Mouse (Mus musculus) macrophage (primary cell): ENCODE measurements around the gene Lsm14a. TPM values are rescaled to one million over a fixed set of nuclear protein-coding genes. Genes with fewer than 3 reads are reported as not detected.
A peak's percentile ranks its signal among the peaks of the same experiment; 100 is the strongest.

Source experiments
- H3K27ac ChIP-seq: fragments of 350-480 bp; formaldehyde crosslinking; 2 replicates; pipeline ENCODE4 v1.9.0; 2021
- H3K36me3 ChIP-seq: fragments of 350-480 bp; formaldehyde crosslinking; 2 replicates; pipeline ENCODE4 v1.9.0; 2021; ENCODE audit errors: inconsistent target
- H3K4me3 ChIP-seq: fragments of 350-480 bp; formaldehyde crosslinking; 2 replicates; pipeline ENCODE4 v1.9.0; 2021; ENCODE audit errors: inconsistent target
- H3K79me2 ChIP-seq: fragments of 350-480 bp; formaldehyde crosslinking; 2 replicates; pipeline ENCODE4 v1.9.0; 2021; ENCODE audit errors: inconsistent target
- WGBS: methylation state at CpG from one replicate; pipeline ENCODE4 v1.1.7; 2026; ENCODE audit warnings: inconsistent platforms; ENCODE audit not compliant: missing documents; 5-methylcytosine and 5-hydroxymethylcytosine counted together
- polyA plus RNA-seq: library from polyadenylated mRNA; stranded (reverse); fragments of 250-400 nt; gene quantifications from 3 replicates; pipeline ENCODE4 v1.2.4, GENCODE M21; 2018; ENCODE audit warnings: inconsistent platforms
- total RNA-seq, 78 experiments: library from RNA; depleted of rRNA; stranded (reverse); fragments of 250-400 nt; gene quantifications; 1 replicate in 9 of 78; 2 replicates in 24 of 78; 3 replicates in 43 of 78; 4 replicates in 2 of 78; pipeline ENCODE4 v1.2.4; 2018; ENCODE audit warnings: inconsistent platforms in 56 of 78

Lsm14a gene
- total RNA-seq (2018; cell fraction: chromatin; rRNA removed): 100 to 1,000 TPM in 23 of 26 experiments, 10 to 100 TPM in 3; 74.8 to 239 (median 169) TPM
- 100 to 1,000 TPM in 22 of 26 experiments, 10 to 100 TPM in 4; 92.5 to 128 (median 106) TPM for total RNA-seq (2018; cell fraction: cytosol; rRNA removed)
- 100 to 1,000 TPM in 20 of 26 experiments, 10 to 100 TPM in 6; 64.9 to 230 (median 121) TPM for total RNA-seq (2018; cell fraction: nucleus; rRNA removed)
- 86.0 to 122 TPM (median 89.0 TPM) in 3 replicates for polyA plus RNA-seq

DNA sequence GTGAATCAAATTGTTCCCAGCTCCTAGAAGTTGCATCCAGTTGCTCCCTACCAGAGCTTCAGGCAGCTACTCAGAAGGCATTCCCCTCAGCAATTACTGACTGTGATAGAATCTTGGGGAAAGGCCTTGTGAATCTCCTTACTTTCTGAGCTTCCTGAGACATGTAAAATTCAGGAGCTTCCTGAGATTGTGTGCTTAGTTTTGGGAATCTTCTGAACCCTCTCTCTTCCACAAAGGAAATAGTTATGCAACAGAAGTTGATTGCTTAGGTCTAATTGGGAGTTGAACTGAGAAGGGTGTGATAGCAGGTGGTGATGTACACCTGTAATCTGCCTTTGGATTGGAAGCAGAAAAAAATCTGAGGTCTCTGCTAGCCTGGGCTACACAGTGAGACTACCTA is at the start of gene Lsm14a:
Lsm14a (minus strand) TSS at position 101 of the 400 bp plus-strand sequence.
- H3K27ac ChIP-seq: no peak within 1 kb of the TSS
- no peak within 1 kb of the TSS for H3K4me3 ChIP-seq
- no peaks in the 10 kb centered on the region for H3K36me3 ChIP-seq
- peaks cover 5% of the 10 kb centered on the region for H3K79me2 ChIP-seq

DNA sequence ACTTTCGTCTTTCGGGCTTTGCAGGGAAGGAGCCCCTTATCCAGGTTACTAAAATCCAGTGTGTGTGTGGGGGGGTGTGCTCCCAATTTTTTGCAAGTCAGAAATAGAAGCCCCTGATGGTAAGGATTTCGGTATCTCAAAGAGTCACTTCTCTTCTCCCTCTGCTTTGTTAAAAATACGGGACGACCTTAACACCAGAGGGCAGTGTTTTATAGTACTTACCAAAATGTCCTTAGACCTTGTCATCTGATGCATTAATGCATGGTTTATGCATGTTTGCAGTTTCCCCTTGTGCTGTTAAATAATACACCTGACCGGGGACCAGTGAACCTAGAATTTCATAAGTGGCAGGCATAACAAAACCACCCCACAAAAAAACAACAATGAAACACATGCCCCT is 45.8 kb upstream of the Lsm14a start:
- no peaks in the 10 kb centered on the region for H3K36me3 ChIP-seq
- no peak overlapping the region for H3K27ac ChIP-seq
- 44% methylated on average over 6 of the region's 6 CpGs for WGBS
- no peaks in the 10 kb centered on the region for H3K79me2 ChIP-seq
- H3K4me3 ChIP-seq: no peak overlapping the region

DNA sequence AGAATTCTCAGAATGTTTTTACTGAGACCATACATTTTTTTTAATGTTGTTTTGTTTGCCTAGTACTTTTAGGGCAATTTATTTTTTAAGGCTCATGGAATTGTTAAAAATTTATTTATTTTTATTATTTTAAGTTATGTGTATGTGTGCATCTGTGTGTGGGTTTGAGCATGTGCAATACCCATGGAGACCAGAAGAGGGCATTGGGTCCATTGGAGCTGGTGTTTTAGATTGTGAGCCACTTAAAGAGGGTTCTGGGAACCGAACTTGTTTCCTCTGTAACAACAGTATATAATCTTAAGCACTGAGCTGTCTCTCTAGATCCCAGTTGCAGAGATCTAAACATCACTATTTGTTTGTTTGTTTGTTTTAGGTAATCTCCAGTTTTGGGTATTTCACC is 40.5 kb upstream of the Lsm14a start:
- no peaks in the 10 kb centered on the region for H3K36me3 ChIP-seq
- H3K79me2 ChIP-seq: no peaks in the 10 kb centered on the region
- WGBS: 85% methylated on average over 1 of the region's 1 CpGs
- no peak overlapping the region for H3K27ac ChIP-seq
- H3K4me3 ChIP-seq: no peak overlapping the region

DNA sequence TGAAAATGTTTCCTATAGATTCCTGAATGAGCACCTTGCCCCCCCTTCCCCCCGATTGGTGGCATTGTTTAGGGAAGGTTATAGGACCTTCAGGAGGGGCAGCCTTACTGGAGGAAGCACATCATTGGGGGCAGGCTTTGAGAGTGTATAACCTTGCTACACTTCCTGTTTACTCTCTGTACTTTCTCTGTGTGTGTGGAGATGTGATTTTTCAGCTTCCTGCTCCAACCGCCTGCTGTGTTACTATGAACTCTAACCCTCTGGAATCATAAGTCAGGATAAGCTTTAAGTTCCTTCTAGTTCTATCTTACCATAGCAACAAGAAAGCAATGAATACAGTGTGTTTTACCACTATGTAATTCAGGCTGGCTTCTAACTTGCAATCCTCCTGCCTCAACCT is 28.1 kb upstream of the Lsm14a start:
- WGBS: 68% methylated on average over 2 of the region's 2 CpGs
- Histone ChIP-seq H3K27ac (no peak overlapping the region), H3K79me2 (no peaks in the 10 kb centered on the region), H3K36me3 (no peaks in the 10 kb centered on the region), H3K4me3 (no peak overlapping the region)

DNA sequence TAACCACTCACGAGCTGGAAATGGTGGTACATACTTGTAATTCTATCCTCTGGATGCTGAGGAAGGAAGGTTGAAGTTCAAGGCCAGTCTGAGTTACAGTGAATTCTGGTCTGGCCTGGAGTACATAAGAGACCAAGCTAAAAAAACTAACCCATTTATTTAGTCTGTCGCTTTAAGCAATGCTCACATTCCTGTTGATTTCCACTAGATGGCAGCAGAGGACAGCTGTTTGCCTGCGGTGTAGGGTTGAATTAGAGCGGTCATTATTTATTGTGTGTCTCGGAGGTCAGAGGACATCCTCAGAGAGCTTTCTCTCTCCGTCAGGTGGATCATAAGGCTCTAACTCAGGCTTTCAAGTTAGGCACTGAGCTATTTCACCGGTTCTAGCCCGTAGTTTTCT is 14.4 kb upstream of the Lsm14a start:
- H3K4me3 ChIP-seq: no peak overlapping the region
- no peaks in the 10 kb centered on the region for H3K36me3 ChIP-seq
- 17% methylated on average over 8 of the region's 8 CpGs for WGBS
- no peak overlapping the region for H3K27ac ChIP-seq
- no peaks in the 10 kb centered on the region for H3K79me2 ChIP-seq

DNA sequence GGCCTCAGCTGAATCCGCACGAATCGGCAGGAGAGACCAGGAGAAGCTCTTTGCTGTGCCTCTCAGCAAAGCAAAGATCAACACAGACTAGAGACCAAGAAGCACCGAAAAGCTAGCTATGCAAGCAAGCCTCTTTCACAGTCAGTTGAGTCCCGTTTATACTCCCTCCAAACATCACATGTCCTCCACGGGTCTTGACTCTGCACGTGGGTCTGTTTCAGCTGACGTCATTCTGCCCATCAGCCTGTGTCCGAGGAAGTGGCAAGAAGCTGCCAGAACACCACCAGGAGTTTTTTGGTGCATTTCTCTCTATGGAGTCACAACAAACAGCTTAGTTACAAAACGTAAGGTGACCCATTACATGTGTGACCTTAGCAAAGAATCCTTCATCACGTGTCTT is 10.8 kb upstream of the Lsm14a start:
- H3K27ac ChIP-seq: no peak overlapping the region
- WGBS: 71% methylated on average over 11 of the region's 11 CpGs
- H3K36me3 ChIP-seq: no peaks in the 10 kb centered on the region
- no peaks in the 10 kb centered on the region for H3K79me2 ChIP-seq
- no peak overlapping the region for H3K4me3 ChIP-seq

DNA sequence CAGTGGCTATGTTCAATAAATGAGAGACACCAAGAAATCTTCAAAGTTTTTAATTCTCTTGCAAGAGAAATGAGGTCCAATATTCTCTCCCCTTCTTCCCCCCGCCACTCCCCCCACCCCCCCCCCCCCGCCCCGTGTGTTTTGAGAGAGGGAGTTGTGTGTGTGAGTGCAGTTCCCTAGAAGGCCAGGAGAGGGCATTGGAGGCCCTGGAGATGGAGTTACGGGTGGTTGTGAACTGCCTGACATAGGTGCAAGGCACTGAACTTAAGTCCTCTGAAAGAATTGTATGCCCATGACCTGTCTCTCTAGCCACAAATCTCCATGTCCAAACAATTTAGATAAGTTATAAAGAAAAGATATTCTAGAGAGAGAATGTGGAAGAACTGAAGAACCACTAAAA is 7.0 kb upstream of the Lsm14a start:
- no peaks in the 10 kb centered on the region for H3K79me2 ChIP-seq
- H3K36me3 ChIP-seq: no peaks in the 10 kb centered on the region
- no peak overlapping the region for H3K27ac ChIP-seq
- H3K4me3 ChIP-seq: no peak overlapping the region
- 60% methylated on average over 1 of the region's 4 CpGs for WGBS

DNA sequence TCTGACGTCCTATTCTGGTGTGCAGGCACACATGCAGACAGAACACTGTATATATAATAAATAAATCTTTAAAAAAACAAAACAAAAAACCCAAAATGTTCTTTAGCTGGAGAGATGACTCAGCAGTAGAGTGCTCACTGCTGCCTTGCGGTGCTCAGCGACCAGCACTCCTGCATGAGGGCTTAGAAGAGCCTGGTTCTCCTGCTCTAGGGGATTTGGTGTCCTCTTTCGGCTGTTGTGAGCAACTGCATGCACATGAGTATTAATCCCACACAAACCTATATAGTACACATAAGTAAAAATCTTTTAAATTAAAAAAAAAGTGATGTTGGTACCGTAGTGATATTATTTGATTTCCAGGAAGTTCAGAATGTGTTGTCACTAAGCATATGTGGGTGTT is 5.7 kb upstream of the Lsm14a start:
- H3K4me3 ChIP-seq: no peak overlapping the region
- 61% methylated on average over 4 of the region's 5 CpGs for WGBS
- H3K36me3 ChIP-seq: no peaks in the 10 kb centered on the region
- H3K27ac ChIP-seq: no peak overlapping the region
- H3K79me2 ChIP-seq: no peaks in the 10 kb centered on the region

DNA sequence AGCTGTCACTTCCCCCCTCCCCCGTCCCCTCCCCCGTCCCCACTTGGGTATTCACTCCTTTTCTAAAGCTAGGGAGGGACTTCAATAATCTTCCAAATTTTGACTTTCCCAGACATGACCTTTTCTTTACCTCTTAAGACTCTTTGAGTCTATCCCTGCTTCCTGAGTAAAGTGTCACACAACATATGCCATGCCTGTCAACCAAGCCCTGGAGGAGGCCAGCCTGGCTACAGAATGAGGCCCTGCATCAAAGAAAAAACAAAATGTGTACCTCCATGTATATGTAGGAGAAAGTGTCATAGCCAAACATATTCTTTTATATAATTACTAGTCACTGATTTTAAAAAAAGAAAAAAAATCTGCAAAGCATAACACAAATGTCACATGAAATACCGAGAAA is 3.7 kb upstream of the Lsm14a start:
- WGBS: 95% methylated on average over 3 of the region's 3 CpGs
- H3K4me3 ChIP-seq: no peak overlapping the region
- no peaks in the 10 kb centered on the region for H3K36me3 ChIP-seq
- H3K79me2 ChIP-seq: no peaks in the 10 kb centered on the region
- H3K27ac ChIP-seq: no peak overlapping the region

DNA sequence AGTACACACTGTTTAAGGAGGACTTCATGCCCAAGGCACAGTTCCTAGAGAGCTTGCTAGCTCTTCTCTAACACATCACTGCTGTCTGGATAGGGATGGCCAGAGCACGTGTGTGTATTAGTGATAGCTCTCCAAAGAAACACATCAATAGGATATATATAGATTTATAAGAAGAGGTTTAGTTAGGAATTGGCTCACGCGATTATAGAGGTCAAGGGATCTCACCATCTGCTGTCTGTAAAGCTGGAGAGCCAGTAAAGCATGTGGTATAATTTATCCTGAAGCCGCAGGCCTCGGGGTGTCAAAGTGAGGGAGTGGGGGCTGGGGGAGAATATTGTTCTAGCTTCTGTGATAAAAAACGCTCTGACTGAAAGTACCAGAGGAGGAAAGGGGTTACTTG is 2.6 kb upstream of the Lsm14a start:
- H3K36me3 ChIP-seq: no peaks in the 10 kb centered on the region
- over 99% methylated on average over 6 of the region's 6 CpGs for WGBS
- H3K27ac ChIP-seq: no peak overlapping the region

DNA sequence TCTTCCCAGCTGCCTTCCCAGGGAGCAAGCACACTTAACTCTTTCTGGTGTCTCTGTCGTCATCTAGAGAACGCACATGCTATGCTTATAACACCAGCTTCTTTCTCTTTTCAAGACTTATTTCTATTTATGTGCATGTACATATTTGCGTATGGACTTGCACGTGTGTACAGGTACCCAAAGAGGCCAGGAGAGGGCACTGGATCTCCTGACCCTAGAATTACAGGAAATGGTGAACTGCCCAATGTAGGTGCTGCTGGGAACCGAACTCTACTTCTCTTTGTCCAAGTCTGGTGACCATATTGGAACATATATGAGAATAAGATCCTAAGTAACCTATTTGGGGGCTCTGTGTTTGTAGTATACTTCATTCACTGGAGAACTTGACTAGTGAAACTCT is 1.5 kb upstream of the Lsm14a start:
- H3K36me3 ChIP-seq: no peaks in the 10 kb centered on the region

More for the DNA sequence above, 2.6 kb upstream of the Lsm14a start:
- Histone ChIP-seq H3K4me3 (no peak overlapping the region), H3K79me2 (no peaks in the 10 kb centered on the region; the same call in 1 of the 2 replicates)

DNA sequence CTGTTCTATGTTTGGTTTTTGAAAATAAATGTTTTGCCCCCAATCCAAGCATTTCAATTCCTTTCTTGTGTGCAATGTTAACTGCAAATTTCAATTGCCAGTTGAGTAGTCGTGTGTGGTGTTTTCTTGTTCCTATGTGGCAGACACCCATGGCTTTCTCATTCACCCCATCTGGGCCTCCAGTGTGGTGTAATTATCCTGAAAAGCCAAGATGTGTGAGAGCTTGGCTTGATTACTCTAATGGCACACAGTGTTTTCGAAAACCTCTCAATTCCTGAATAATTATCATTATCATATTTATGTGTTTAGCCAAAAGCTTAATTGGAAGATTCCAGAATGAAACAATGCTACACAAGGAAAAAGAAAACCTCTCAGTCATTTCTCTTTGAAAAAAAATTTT is 976 bp upstream of the Lsm14a start:
- H3K36me3 ChIP-seq: no peaks in the 10 kb centered on the region
- WGBS: 90% methylated on average over 2 of the region's 2 CpGs
- H3K79me2 ChIP-seq: no peaks in the 10 kb centered on the region; the same call in 1 of the 2 replicates
- no peak overlapping the region for H3K4me3 ChIP-seq
- H3K27ac ChIP-seq: no peak overlapping the region

More for the DNA sequence above, 1.5 kb upstream of the Lsm14a start:
- Histone ChIP-seq H3K4me3 (no peak overlapping the region), H3K79me2 (no peaks in the 10 kb centered on the region; the same call in 1 of the 2 replicates), H3K27ac (no peak overlapping the region)
- WGBS: 94% methylated on average over 5 of the region's 5 CpGs

DNA sequence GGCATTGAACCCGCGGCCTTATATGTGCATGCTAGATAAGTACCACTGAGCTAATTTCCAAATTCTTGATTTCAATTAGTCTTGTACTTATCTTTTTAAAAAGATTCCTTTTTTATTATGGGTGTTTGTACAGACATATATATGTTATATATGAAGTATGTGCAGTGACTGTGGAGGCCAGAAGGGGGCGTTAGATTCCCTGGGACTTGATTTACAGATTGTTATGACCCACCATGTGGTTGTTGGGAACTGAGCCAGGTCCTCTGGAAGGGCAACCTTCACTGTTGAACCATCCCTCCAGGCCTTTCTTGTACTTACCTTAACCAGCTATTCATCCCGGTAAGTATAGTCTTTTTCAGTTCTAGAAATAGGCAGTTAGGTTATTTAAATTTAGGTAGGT is 780 bp downstream of the Lsm14a start:
- Histone ChIP-seq H3K36me3 (no peaks in the 10 kb centered on the region), H3K4me3 (no peak overlapping the region), H3K79me2 (peaks cover 14% of the 10 kb centered on the region), H3K27ac (no peak overlapping the region)
- 72% methylated on average over 4 of the region's 4 CpGs for WGBS

DNA sequence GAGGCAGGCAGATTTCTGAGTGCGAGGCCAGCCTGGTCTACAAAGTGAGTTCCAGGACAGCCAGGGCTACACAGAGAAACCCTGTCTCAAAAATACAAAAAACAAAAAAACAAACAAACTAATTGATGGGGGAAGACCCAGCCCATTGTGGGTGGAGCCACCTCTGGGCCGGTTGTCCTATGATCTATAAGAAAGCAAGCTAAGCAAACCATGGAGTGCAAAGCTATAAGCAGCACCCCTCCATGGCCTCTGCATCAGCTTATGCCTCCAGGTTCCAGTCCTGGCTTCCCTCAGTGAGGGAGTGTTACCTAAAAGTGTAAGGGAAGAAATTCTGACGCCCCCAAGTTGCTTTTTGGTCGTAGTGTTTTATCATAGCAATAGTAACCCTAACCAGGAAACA is 1.4 kb downstream of the Lsm14a start:
- no peaks in the 10 kb centered on the region for H3K36me3 ChIP-seq
- peaks cover 20% of the 10 kb centered on the region for H3K79me2 ChIP-seq
- WGBS: 84% methylated on average over 4 of the region's 4 CpGs
- H3K4me3 ChIP-seq: no peak overlapping the region
- H3K27ac ChIP-seq: no peak overlapping the region

DNA sequence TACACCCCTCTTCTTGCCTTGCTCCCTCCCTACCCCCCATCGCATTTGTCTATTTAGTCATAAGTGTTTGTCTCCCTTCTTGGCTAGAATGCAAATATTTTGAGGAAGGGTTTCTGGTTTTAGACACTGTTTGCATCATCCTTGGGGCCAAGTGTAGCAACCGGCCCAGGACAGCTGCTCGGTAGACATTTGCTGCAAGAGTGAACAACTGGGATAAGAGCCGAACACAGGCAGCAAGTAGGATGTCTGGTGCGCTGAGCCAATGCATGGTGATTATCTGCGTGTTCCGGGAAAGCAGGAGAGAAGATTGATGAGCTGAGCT is 2.3 kb downstream of the Lsm14a start:
- Histone ChIP-seq H3K4me3 (peak overlapping the region; percentile 92; the same call in 1 of the 2 replicates), H3K27ac (peak overlapping the region; percentile 90; the same call in 1 of the 2 replicates), H3K36me3 (no peaks in the 10 kb centered on the region), H3K79me2 (peaks cover 29% of the 10 kb centered on the region)
- WGBS: 50% methylated on average over 7 of the region's 7 CpGs
